Mouse (Mus musculus): Measurements from ENCODE around the gene Atp6v1e1.
"Not testable (repeated sequence)": the region's sequence is repeated elsewhere in the genome, so short reads cannot be mapped to it uniquely, and the experiment has no call there.

Gene Atp6v1e1

DNA sequence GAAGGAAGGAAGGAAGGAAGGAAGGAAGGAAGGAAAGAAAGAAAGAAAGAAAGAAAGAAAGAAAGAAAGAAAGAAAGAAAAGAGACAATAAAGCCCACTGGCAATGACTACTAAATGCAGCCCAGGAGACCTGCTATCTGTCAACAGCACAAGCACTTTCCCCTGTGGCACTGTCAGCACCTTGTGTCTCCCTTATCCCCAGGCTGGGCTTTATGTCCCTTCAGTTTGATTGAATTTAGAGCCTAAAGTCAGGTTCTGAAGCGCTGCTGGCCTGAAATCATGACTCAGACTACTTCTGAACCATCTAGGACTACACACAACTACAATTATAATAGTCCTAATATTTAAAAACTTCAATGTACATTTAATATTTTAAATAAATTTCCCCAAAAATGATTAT lies 1.7 kb downstream of the Atp6v1e1 start:
- DNase-seq (ENCODE audit: low read depth, low spot score) = no peak

DNA sequence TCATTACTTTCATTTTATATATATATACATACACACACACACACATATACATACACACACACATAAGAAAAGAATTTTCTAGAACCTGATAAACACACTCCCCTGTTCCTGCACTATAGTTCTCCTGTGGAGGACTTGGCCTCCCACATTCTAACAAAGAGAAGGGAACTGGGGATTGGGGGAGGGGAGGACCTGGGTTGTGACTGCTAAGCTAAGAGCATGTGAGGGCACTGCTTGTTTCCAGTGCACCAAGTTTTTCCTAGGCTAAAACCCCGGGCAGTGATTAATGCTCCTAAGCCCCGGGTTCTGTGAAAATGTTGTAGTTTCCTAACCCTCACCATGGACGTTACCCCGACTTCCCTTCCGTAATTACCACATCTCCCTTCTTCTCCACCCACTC lies 2.4 kb downstream of the Atp6v1e1 start:
- no peak for DNase-seq (ENCODE audit: low read depth, low spot score)

DNA sequence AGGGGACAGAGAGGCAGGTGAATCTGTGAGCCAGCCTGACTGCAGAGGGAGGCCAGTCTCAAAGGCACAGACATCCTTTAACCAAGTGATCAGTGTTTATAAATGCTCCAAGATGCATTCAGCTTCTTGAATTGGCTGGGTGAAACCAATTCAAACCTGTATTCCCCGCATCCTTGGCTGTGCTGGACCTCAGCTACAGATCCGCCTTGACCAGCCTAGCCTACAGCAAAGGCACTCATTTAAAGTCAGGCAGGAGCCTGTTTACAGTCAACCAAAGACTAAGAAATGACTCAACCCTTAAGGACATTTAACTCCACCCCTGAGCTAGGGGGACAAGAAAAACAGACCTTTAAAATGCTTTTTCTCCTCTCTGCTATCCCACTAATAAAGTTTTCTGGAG lies 3.3 kb downstream of the Atp6v1e1 start:
- DNase-seq (ENCODE audit: low read depth, low spot score) = no peak

DNA sequence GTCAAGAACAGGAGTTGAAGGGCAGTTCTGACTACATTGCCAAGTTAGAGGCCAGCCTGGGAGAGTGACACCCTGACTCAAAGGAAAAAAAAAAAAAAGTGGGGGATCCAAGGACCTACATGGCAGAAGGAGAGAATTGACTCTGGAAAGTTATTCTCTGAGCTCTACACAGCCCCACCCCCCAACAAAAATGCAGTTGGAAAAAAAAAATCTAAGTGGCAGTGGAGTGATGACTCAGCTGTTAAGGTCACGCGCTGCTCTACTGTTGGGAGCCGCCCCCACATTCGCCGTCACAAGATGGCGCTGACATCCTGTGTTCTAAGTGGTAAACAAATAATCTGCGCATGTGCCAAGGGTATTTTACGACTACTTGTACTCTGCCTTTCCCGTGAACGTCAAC lies 10.6 kb downstream of the Atp6v1e1 start:
- DNase-seq (ENCODE audit: low read depth, low spot score) = not testable (repeated sequence)

DNA sequence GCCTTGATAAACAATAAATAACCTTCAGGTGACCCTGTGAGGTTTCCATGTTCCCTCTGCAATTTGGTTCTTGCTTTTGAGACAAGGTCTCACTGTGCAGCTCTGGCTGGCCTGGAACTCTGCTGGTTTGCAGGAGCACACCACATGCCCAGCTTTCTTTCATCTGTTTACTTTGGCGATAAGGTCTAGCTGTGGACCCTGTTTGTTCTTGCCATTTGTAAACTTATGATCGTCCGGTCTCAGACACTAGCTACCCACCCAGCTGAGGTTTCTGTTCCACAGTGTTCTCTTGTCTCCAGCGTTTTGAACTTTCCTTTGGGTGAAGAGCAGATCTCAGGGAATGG lies 14.9 kb downstream of the Atp6v1e1 start:
- no peak for DNase-seq (ENCODE audit: low read depth, low spot score)

DNA sequence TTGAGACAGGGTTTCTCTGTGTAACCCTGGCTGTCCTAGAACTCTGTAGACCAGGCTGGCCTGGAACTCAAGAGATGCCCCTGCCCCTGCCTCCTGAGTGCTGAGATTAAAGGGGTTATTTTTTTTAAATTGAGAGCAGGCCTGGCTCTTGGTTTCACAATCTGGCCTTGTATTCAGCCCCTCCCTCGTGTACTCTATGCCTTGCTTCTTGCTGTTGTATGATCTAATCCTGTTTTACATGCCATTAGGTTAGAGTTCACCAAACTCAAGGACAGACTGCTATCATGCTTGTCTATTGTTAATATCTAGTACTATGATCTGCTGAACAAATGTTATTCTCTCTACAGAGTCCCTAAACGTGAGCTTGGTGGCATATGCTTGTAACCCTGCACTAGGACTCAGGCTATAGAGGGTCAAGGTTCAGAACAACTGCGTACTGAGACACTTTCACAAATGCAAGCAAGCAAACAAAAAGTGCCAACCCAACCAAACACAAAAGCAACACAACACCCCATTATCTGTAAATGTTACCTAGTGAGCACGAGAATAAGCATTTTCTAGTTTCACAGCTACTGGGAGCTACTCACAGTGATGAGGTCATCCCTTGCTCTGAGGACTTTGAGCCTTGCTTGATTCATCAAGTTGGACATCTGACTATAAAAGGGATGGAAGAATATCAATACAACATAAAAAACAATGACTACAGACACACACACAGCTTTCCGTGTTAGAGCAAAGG lies 15.4 kb downstream of the Atp6v1e1 start:
- no peak for DNase-seq (ENCODE audit: low read depth, low spot score)

DNA sequence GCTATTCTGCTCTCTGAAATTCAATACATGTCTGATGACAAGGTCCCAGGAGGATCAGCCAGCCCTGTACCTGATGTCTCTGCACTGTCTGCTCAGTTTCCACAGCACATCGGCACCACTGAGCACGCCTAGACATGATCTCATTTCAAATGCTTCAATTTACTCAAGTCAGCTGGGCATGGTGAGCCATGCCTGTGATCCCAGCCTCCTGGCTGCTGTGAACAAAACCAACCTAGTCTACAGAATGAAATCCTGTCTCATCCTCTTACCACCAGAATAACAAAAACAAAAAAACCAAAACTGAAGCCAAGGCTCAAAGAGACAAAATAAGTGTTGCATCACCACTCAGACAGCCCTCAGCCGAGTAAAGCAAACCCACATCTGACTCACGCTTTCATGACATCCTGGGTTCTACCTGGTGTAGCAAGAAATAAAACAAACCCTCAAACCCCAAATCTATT lies 23.0 kb downstream of the Atp6v1e1 start:
- DNase-seq (ENCODE audit: low read depth, low spot score) = no peak

DNA sequence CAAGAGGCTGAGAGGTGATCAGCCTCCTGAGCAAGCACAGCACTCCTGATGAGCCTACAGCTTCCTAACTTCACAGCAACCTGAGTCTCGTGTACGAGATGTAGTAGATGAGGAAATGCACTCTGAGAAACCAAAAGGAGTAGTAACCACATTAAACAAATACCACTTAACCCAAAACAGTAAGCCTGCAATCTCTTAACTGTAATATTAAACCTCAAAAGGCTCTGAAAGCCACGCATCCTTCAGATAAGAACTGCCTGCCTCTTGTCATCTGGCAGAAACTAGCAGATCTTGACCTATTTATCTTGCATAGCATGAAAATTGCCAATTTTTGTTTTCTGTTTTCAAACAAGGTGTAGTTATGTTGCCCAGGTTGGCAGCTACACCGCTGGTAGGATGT lies 23.7 kb downstream of the Atp6v1e1 start:
- no peak for DNase-seq (ENCODE audit: low read depth, low spot score)

DNA sequence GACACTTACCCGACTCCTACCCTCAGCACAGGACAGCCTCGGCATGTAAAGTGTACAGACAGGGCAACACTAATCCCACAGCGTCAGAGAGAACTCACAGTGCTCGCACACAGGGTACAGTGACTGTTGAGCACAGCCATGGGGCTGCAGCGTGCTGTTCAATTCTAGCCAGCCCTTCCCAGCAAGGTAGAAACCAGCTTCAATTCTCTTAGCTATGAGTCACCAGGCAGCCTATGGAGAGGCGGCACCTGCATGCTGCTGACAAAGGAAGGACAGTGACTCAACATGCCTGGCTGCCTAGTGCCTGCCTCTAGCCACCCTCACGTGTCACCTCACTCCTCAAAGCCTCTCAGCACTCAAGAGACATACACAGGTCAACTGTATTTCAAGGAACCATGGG lies 24.6 kb downstream of the Atp6v1e1 start:
- DNase-seq (ENCODE audit: low read depth, low spot score) = no peak

DNA sequence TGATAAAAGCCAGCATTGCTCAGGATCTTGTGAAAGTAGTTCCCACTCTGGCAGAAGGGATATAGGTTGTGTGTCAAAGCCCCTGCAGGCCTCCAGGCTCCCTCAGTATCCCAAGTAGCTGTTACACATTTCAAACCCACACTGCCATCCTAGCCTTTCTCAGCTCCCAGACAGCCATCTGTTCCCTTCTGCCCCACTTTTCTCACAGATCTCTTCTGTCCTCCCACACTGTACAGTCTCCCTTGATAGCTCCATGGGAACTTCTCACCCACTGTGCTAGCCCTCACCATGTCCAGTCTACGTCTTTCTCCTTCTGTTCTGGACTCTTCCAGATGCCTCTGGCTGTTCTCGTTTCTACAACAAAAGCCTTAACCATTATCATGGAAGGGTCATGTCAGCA lies 26.5 kb downstream of the Atp6v1e1 start:
- DNase-seq (ENCODE audit: low read depth, low spot score) = no peak

DNA sequence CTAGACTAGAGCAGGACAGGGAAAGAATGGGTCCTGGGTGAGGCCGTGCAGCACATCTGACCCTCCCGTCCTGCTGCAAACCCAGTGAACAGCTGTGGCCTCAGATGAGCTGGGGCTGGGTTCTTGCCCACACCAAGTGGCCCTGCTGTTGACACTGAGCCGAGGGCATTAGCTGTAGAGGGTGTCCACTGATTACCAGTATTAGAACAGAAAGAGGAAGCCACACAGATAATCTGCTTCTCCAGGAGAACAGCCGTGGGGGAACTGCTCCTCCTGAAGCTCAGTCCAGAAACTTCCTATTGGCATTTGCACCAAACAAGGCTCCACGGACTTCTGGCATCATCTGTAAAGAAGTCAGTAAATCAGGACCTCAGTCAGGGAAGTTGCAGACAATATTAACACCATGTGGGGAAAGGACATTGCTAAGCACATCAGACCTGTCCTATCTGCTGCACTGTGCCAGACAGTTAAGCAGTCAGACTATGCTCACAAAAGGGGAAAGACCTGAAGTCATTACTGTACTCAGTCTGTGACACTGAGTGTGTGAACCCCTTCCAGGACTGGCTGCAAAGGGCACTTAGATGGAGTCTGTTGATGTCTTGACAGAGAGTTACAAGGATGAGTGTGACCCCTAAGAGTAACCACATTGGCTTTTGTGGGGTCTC lies 27.0 kb downstream of the Atp6v1e1 start:
- DNase-seq (ENCODE audit: low read depth, low spot score) = peak; percentile 58

DNA sequence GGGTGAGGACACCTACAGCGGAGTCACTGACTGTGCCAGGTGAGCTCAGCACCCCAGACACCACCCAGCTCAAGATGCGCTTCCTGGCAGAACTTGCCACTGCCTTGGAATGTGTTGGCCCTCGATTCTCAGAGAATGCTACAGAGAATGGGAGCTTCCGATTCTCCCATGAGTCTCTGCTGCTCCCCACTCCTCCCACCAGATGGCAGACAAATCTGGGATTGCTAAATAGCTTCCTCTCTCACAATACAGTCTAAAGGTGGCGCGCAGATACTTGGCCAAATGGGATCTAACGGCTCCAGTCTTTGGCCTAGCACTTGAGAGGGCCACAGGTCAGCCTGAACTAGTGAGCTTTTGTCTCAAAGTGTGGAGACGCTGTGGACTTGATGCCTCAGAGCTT lies 29.6 kb downstream of the Atp6v1e1 start:
- DNase-seq (ENCODE audit: low read depth, low spot score) = no peak

DNA sequence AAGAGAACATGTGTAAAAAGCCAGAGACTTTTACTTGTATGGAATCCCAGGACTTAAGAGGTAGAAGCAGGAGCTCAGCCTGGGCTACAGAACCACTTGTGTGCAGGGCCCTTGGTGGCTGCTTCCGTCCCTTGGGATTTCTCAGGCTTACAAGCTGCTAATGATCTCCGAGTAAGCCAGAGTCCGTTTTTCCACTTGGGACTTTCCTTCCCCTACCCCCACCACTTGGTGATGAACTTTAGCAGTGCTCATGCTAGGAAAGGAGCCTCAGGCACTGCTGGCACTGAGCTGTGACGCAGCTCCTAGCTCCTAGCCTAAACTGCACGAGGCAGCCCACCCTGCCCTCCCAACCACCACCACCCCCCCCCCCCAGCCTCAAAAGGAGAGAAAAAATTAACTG lies 31.9 kb downstream of the Atp6v1e1 start:
- no peak for DNase-seq (ENCODE audit: low read depth, low spot score)

DNA sequence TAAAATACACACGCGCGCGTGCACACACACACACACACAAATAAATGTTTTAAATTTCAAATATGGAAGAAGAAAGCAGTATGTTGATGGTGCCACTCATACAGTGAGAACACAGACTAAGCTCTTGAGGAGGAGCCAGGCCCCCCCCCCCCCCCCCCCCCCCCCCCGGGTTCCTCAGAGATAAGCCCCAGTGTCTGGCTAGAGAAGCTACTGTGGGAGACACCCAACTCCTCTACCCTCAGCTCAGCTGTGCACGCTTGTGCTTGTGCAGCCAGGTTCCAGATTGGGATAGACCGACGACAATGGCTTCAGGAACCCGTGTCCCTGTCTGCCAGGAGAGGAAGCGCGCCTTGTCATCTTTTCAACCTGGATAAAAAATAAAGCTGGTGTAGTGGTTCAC lies 32.4 kb downstream of the Atp6v1e1 start:
- DNase-seq (ENCODE audit: low read depth, low spot score) = no peak

DNA sequence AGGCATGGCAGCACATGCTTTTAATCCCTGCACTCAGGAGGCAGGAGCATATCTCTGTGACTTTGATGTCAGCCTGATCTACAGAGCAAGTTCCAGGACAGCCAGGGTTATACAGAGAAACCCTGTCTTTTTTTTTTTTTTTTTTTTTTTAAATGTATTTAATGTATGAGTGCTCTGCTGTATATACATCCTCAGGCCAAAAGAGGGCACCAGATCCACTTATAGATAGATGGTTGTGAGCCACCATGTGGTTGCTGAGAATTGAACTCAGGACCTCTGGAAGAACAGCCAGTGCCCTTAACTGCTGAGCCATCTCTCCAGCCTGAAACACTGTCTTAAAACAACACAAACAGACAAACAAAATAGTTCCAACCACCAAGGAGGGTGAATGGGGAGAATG lies 33.7 kb downstream of the Atp6v1e1 start:
- DNase-seq (ENCODE audit: low read depth, low spot score) = peak; percentile 48

DNA sequence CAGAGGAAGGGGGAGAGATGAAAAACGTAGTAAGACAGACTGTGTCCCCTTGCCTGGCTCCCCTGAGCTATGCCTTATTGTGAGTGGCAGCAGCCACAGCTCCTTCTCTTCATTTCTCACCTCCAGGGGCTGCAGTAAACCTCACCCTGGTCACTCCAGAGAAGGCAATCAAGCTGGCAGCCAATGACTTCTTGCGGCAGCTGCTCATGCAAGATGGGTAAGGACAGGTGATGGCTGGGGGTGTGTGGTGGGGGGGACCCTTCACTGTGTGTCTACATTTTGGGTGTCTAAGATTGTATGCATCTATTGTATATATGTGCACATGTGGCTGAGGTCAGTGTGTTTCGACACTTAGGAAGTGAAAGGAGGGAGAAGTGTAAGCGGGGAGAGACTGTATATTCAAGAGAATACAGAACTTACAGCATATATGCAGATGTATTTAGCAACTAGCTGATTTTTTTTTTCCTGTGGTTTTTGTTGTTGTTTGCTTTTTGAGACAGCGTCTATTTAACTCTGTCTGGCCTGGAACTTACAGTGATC lies 34.5 kb downstream of the Atp6v1e1 start:
- DNase-seq (ENCODE audit: low read depth, low spot score) = no peak

DNA sequence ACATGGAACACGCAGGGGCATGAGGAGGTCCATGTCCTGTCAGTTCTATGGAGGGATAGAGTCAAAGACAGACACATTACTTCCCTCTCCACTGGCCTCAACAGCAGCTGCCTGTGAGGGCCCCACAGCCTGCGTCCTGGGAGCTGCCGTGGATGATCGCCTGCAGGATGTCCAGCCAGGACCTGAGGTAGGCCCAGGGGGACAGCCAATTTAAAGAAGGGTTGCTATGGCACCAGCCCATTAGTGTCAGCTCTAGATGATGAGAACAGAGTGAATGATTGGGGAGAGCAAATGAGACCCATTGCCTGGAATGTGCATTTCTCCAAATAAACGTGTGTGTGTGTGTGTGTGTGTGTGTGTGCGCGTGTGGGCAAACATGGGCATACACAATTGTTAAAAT lies 38.2 kb downstream of the Atp6v1e1 start:
- no peak for DNase-seq (ENCODE audit: low read depth, low spot score)

DNA sequence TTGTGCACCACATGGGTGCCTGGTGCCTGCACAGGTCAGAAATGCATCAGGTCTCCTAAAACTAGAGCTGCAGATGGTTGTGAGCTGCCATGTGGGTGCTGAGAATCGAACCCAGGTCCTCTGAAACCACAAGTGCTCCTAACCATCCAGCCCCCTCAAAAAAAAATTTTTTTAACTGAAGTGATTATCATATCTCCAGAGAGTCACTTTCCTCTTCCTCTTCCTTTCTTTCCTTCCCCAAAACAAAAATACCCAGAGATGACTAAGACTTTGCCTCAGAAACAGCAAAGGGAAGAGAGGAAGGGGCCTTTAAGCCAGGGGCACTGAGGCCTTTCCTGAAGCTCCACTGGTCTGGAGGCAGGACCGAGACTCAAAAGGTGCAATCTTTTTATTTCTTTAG lies 39.6 kb downstream of the Atp6v1e1 start:
- DNase-seq (ENCODE audit: low read depth, low spot score) = no peak

DNA sequence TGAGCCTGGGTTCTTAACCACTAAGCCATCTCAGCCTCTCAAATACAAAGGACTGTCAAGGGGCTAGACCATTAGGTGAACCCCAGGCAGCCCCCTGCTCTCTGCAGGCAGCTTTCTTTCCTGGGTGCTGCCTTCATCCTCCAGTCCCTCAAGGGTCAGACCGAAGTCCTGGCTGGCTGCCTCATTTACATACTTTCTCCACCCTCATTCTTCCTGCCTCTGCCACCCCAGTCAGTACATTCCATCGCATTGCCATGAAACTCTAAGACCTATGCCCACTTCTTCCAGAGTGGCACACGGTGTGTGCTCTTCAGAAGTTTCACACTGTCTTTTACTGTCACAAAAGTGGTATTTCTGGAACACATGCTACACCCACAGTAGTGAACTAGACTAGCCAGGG lies 44.4 kb downstream of the Atp6v1e1 start:
- DNase-seq (ENCODE audit: low read depth, low spot score) = no peak

DNA sequence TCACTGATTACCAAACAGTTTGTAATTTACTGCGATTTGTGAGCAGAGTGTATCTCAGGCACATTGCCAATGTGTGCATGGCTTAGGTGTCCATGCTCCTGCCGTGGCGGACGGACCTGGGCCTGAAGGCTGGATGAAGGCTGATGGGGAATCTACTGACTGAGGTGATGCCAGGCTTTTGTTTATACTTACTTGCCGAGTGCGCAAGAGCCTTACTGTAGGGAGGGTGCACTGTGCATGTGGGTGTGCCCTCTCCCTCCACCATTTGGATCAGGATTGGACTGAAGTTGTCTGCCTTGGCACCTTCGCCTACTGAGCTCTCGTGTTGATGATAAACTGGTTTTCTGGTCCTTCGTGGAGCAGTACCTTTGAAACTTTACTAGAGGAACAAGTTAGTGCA lies 45.1 kb downstream of the Atp6v1e1 start:
- no peak for DNase-seq (ENCODE audit: low read depth, low spot score)

DNA sequence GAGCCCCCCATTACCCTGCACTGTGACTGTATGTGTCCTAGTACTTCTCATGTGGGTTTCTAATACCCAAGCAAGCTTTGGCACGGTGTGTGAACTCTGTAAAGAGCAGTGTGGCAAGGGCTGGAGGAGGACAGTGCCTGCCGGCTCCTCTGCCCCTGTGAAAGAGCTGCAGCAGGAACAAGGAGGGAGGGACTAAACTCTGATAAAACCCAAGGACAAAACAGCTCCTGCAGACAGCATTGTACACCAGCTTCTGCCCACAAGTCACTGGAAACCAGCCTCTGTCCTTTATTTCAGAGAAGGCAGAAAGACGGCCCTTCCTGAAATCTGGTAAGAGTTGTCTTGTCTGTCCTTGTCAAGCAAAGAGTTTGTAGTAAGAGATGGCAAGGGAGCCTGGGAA lies 46.3 kb downstream of the Atp6v1e1 start:
- no peak for DNase-seq (ENCODE audit: low read depth, low spot score)

DNA sequence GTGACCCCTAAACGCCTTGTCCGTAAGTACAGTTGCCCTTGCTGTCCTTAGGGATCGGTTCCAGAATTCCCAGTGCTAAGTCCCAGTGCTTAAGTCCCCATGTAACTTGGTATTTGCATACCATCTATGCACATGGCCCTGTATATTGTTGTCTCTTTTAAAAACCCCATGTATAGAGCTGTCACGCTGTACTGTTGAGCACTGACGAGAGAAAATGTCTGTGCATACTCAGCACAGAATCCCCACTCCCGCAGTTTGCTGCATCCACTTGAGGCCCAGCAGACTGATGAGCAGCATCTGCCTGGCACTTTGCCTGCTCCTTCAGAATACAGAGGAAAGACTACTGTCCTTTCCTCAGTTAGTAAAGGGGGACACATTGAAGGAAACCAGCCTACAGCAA lies 48.8 kb downstream of the Atp6v1e1 start:
- no peak for DNase-seq (ENCODE audit: low read depth, low spot score)

DNA sequence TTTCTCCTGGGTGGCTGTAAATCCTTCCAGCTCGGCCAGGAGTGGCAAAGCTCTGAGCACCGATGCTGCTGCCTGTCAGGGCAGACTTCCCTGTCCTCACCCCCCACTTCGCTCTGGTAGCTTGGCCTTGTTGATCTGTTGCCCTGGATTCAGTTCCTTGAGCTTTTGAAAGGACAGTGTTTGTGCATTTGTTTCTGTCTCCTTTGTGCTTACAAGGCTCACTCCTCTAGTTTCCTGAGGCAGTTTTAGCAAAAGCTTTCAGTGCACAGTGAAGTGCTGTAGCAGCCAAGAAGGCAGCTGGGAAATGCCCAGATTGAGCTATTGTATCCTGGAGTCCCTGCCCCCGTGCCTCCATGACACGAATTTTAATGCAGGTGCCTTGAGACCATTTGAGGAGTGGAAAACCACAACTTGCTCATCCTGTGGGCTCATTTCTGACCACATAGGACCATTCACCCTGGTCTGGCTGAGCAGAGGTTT lies 49.4 kb downstream of the Atp6v1e1 start, which contains the start of gene Slc25a18:
Gene Slc25a18 (plus strand): TSS at position 430 of the 480 bp plus-strand sequence.
- DNase-seq (ENCODE audit: low read depth, low spot score) = no peak

Measured in A20 (cell line).